Mouse (Mus musculus): ENCODE data around the gene Sema4g. TPM values are rescaled to one million over a fixed set of nuclear protein-coding genes. Genes with fewer than 3 reads are reported as not detected.
"Not testable (repeated sequence)": the region's sequence is repeated elsewhere in the genome, so short reads cannot be mapped to it uniquely, and the experiment has no call there.

Sema4g gene
- total RNA-seq, 2 experiments from 2014 or later, result 0.20 to 0.42 TPM

DNA sequence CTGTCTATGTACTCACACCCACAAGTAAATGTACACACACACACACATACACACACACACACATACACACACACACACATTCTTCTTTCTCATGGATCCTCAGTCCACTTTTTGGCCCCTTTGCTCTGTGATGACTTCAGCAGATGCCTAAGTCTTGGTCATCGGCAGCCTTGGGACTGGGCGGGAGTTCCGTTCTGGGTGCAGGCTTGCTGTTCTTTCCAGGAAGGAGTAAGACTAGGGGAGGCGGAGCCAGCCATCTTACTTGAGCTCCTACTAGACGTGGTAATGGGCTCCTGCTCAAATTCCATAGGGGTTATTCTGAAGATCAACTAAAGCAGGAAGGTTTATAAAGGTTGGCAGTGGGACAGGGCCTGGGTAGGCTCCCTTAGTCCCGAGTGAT is 31.4 kb downstream of the Sema4g start:
- intact Hi-C loops (cut with DNase I), result no loop called here
- peak in 1 of 2 experiments; percentile 75 for DNase-seq

DNA sequence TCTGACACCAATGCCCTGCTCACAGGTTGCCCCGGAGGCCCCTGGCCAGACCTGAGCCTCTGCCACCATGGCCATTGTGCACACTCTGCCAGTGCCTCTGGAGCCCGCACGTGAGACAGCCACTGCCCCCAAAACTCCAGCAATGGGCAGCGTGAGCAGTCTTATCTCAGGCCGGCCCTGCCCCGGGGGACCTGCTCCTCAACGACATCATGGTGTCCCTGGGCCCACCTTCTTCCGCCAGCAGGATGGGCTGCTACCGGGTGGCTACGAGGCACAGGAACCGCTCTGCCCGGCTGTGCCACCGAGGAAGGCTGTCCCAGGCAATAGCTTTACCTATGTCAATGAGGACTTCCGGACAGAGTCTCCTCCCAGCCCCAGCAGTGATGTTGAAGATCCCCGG is 32.5 kb downstream of the Sema4g start:
- DNase-seq, result no peak
- intact Hi-C loops (cut with DNase I), result no loop called here

DNA sequence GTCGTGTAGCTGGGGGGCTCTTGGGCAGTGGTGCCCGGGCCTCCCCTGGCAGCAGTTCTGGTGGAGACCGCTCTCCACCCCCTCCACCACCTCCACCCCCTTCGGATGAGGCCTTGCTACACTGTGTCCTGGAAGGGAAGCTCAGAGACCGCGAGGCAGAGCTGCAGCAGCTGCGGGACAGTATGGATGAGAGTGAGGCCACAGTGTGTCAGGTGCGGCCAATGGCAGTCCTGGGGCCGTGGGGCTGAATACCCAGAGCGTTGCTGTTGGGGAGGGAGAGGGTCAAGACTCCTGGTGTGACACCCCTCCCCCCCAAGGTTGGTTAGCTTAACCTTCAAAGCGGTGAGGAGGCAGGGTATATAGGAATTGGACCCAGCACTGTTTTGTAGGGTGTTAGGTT is 35.1 kb downstream of the Sema4g start:
- intact Hi-C loops (cut with DNase I), result no loop called here
- DNase-seq, result no peak

DNA sequence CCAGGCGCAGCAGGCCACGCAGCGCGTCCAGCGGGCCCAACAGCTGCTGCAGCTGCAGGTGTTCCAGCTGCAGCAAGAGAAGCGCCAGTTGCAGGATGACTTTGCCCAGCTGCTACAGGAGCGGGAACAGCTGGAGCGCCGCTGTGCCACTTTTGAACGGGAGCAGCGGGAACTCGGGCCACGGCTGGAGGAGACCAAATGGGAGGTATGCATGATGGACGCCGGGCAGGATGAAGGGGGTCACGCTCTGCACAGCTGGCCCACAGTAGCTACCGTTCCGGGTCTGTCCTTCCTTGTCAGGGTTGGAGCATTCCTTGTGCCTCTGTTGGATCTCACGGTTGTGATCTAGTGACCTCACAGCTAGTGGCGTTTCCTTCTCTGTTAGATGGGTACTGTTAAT is 35.9 kb downstream of the Sema4g start:
- intact Hi-C loops (cut with DNase I), result no loop called here
- no peak for DNase-seq

DNA sequence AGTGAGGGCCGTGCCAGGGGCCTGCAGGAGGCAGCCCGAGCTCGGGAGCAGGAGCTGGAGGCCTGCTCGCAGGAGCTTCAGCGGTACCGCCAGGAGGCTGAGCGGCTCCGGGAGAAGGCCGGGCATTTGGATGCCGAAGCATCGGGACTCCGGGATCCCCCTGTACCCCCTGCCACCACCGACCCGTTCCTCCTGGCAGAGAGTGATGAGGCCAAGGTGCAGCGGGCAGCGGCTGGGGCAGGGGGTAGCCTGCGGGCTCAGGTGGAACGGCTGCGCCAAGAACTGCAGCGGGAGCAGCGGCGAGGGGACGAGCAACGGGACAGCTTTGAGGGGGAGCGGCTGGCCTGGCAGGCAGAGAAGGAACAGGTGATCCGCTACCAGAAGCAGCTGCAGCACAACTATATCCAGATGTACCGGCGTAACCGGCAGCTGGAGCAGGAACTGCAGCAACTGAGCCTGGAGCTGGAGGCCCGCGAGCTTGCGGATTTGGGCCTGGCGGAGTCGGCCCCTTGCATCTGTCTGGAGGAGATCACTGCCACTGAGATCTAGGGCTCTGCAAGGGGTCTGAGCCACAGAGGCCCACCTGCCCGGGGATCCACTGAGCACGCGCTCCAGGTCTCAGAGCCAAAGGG is 37.2 kb downstream of the Sema4g start:
- intact Hi-C loops (cut with DNase I), result no loop called here
- DNase-seq, result no peak

DNA sequence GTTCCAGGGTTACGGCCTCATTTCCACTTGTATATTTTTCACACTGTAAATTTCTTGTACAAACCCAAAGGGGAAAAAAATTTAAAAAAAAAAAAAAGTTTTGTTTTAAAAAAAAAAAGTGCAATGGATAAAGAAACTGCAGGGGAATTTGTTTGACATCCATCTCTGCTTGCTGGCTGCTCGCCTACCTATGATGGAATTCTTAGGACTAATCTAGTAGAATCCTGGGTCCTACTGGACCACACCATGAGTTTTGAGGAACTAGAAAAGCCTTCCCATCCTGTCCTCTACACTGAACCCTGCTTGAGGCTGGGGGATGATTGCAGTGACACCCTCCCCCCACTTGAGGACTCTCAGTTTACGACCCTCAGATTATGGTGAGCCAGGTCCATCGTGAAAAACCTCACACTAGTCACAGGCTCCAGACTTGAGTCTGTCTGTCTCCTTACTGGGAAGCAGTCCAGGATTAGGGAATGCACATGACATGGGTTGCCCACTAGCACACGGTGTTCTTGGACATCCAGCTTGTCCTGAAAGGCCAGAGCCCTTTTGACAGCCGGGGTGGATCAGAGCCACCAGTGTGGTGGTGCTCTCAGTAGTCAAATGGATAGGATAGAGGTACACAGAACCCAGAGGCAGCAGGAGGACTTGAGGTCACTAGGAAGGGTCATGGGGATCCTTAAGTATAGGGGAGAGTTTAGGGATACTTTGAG is 38.2 kb downstream of the Sema4g start:
- DNase-seq, result peak in 1 of 2 experiments; percentile 53
- intact Hi-C loops (cut with DNase I), result no loop called here

DNA sequence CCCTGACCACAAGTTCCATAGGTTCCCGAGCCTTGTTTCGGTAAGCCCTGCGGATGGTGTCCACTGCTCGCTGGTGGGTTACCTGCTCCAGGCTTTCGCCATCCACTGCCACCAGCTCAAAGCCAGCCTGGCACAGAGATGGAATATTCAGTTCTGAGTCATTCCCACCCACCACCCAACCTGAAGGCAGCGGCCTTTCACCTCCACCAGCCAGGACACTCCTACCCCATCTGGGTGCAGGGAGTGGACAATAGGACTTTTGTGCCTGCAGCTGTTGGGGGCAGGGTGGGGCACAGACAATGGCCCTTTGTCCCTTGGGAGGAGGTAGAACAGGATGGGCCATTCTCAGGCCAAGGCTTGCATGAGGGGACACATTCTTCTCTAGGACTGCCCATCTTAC is 38.9 kb downstream of the Sema4g start:
- no peak for DNase-seq
- intact Hi-C loops (cut with DNase I), result no loop called here

DNA sequence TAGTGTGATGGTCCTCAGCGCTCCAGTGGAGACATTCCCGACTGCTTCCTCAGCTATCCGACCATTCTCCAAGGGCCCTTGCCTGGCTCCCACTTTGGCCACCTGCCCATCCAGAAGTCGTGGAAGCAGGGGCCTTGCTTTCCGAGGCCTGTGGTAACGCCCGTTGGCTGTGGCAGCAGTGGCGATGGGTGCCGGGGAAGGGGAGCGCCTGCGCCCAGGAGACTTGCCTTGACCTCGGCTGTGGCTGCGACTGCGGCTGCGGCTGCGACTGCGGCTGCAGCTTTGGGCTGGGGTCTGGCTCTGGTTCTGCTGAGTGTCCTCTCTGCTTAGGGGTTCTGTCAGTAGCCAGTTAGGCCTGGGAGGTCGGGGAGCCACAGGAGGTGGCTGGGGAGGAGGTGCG is 39.8 kb downstream of the Sema4g start:
- intact Hi-C loops (cut with DNase I), result no loop called here
- DNase-seq, result no peak

DNA sequence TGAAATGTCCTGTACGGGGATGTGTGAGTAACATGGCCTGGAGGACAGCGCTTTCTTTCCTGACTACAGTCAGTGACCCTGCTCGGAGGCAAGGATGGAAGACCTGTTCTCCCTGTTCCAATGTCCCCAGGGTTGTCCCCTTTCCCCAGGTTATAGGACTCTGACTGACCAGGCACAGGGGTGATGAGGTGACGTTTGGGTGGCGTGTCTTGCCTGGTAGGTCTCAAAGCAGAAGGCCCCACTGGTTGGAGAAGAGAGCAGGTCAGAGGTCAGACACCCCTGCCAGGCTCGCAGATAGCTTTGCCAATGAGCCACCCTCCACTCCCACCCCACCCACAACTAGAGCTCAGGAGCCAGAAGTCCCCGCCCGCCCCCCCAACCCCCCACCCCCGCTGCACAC is 40.7 kb downstream of the Sema4g start:
- intact Hi-C loops (cut with DNase I), result no loop called here
- DNase-seq, result no peak

DNA sequence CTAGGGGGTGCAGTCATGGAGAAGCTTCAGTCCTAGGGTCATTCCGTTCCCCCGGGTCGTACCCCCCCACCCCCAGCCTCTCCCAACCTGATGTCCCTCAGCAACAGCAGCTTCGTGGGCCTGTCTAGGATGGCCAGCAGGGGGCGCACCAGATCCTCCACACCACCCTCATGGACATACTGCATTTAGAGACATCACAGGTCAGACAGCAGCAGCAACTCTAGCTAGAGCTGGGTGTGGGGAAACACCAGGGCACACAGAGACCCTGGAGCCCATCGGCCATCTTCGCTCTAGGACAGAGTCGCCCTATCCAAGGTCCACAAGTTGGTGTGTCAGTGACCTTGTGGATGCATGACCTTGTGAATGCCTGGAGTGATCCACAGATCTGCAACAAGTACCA is 41.2 kb downstream of the Sema4g start:
- peak; percentile 58 to 66 for DNase-seq
- intact Hi-C loops (cut with DNase I), result loop anchor here (2.0 kb wide), 1 partner anchor 17 kb away; no protein-coding TSS in a partner anchor

DNA sequence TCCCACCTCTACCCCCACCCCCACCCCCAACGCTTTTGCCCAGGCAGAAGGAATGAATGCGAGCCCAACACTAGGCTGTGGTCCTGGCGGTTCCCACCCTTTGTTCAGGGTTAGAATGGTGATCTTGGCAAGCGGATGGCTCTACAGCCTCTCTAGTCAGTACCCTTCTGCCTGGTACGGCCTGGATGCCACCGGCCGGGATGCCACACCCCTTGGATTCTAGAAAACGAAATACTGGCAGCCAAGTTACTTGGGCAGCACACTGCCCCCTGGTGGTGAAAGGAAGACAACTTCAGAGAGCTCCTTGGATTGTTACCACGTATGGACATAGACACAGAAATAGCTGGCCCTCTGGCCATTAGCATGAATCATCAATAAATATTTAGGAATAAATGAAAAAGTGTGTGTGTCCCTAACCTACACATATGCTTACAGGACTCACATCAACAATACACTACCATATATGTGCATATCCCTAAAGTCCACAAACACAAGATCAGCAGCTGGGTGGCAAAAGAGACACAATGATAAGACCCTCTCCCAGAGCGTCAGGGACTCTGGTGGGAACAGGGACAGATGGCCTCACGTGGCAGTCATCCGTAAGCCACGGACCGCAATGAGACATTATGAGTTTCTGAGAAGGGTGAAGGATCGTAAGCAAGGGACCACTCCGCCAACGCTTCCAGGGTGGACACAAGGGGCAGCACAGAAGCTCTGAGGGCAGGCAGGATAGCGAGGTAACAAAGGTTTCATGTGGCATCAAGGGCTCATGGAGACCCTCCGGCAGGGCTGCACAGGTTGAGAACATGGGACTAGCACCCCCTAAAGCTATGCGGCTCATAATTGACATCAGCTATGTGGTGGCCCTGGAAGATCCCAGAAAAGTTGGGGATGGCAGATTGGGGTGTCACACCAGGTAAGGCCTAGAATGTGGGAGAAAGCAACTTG is 42.1 kb downstream of the Sema4g start:
- intact Hi-C loops (cut with DNase I), result loop anchor here (2.0 kb wide), 1 partner anchor 18 kb away; no protein-coding TSS in a partner anchor
- peak; percentile 59 to 74 for DNase-seq

DNA sequence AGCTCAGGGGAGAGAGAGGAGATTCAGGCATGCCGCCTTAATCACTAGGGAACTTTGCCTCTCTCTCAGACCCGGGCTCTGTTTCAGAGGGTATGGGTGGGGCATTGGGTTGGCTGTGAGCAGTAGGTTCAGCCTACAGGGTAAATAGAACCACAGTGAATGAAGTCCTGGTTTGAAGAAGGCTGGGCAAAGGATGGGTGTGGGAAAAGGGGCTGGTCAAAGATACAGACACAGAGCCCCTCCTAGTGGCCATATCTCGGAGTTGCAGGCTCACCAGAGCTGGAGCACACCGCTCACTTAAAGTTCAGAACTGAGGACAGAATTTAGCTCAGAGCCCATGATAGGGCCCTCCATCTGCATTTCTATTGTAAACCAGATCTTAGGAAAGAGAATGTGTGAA is 42.9 kb downstream of the Sema4g start:
- intact Hi-C loops (cut with DNase I), result loop anchor here (2.0 kb wide), 1 partner anchor 19 kb away; no protein-coding TSS in a partner anchor
- DNase-seq, result peak; percentile 75 to 76

DNA sequence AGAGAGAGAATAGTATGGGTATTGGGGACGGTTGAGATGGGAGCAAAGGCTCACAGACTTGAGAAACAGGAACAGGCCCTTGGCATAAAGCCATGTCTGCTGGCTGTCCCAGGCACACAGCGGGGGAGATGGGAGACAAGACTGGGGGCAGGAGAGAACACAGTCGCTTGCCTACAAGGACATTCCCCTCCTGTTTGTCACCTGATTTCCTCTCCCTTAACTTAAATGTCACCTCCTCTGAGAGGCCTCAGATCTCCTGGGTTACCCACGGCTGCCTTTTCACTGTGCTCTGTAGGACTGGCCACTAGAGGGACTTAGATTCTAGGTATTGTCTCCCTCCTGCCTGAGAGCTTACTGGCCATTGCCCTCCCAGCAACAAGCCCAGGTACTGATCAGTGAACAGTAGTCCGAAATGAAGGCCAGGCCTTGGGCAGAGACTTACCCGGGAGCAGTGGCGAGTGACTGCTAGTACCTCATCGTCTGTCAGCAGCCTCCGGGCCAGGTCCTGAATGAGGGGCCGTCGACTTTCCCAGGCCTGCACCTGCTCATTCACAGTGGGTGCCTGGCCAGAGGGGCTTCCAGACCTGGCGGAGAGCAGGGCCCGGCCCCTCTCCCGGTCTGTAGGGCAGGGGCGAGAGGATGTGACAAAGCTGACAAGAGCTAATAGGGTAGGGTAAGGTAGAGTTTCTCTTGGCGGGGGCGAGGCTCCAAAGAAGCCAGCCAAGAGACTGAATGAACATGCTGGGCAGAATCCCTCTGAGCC is 43.9 kb downstream of the Sema4g start:
- peak in 1 of 2 experiments; percentile 22 for DNase-seq
- intact Hi-C loops (cut with DNase I), result no loop called here

DNA sequence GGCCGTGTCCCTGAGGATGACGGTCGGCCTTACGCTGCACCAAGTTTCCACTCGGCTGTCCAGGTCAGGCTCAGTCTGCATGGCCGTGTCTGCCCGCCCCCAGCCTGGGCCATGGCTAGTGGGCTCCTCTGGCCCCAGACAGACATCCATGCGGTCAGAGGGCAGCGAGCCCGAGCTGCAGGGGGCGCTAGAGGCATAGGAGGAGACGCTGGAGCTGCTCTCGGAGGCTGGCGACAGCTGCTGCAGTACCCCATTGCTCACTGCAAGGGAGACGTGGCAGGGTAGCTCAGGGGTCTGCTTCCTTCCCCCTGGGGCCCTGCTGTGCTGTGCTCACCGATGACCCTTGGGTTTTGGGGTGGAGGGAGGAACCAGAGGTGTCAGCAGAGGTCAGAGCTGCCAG is 48.0 kb downstream of the Sema4g start:
- intact Hi-C loops (cut with DNase I), result no loop called here

DNA sequence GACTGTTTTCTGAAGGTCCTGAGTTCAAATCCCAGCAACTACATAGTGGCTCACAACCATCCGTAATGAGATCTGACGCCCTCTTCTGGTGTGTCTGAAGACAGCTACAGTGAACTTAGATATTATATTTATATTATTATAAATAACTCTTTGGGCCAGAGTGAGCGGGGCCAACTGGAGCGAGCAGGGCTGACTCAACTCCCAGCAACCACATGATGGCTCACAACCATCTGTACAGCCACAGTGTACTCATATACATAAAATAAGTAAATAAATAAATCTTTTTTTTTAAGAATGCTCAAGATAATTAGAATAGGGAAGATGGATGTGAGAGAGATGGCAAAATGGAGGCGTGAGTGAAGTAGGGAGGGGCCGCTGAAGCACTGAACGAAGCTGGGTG is 49.3 kb downstream of the Sema4g start:
- DNase-seq; intact Hi-C loops (cut with DNase I): not testable (repeated sequence)

More for the DNA sequence above, 48.0 kb downstream of the Sema4g start:
- DNase-seq, result peak; percentile 59 to 66

DNA sequence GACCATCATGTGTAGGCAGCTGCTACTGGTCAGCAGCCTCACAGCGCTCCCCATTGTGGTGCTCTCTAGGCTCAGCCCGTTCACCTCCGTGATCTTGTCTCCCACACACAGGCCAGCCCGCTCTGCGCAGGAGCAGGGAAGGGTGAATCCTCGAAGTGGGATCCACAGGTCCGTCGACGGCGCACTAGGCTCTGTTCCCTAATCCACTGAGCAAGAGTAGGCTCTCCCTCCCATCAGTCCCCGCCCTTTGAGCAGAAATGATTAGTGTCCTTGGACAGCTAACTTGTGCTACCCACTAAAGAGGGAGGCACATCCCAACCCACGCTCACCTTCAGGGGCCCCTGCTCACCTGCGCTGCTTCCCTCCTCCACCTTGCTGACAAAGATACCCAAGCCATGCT is 51.3 kb downstream of the Sema4g start:
- intact Hi-C loops (cut with DNase I), result no loop called here
- no peak for DNase-seq

DNA sequence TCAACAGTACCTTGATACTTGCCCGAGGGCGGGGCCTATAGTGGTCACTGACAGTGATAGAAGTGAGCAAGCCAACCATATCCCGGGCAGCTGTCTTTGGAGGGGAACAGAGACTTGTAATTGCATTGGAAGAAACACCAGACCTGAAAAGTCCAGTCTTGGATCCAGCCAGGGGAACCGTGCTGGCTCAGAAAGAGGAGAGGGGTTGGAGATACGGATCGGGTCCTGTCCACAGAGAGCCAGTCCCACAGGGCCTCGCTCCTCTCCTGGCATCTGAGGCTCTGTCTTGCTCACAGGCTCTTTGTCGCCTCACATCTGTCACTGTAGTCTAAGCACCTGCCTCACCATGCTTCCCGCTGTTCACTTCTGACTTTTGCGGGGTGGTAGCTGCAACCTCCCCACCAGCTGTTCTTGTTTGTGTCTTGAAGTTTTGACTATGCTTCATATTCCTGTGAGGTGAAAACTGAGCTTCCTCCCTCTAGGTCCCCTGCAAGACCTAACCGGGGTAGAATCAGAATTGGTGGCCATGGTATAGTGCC is 55.6 kb downstream of the Sema4g start:
- intact Hi-C loops (cut with DNase I), result no loop called here
- peak; percentile 7 to 29 for DNase-seq

DNA sequence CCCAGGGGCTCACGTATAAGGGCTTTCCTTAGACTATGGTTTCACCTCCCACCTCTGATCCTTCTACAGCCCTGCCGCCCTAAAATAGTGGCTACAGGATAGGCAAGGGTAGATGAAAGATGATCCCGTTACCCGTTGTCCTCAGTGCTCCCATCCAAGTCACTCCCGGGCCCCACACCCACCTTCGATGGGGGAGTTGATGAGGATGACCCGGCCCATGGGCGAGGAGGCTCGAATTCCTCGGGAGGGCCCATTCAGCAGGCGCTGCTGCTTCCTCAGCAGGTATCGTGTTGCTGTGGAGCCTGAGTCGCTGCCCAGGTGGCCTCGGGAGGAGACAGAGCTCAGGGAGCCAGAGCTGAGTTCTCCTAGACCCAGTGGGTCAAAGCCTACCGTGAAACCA is 56.3 kb downstream of the Sema4g start:
- peak; percentile 47 to 60 for DNase-seq

DNA sequence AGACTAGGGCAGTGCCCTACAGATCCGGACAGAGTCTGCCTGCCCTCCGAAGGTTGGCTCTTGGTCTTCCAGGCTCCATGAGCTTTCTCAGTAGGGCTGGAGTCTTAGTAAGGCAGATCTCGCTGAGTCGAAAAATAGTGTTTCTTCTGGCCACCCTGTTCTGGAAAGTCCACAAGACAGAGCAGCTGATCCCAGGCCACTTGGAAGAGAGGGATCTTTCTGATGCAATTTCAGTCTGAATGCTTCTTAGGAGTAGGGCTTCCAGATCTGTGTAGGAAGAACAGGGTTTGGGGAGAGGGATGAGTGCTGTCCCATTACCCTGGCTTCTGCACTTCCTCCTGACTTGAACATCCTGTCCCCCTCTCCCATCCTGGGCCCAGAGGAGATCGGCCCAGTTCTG is 56.8 kb downstream of the Sema4g start, which contains the start of gene Pdzd7:
Gene Pdzd7 (minus strand): TSS at position 67 of the 400 bp plus-strand sequence.
- no peak for DNase-seq
- intact Hi-C loops (cut with DNase I), result no loop called here

More for the DNA sequence above, 56.3 kb downstream of the Sema4g start:
- intact Hi-C loops (cut with DNase I), result no loop called here

All from gastrocnemius, postnatal 36 days (tissue).